Mouse (Mus musculus) adrenal gland, postnatal 4 days (tissue): ENCODE results near the gene Gabrg2. TPM values are rescaled to one million over a fixed set of nuclear protein-coding genes. Genes with fewer than 3 reads are reported as not detected.

Experiments used
- DNase-seq, 2 experiments: peaks; one replicate each; pipeline ENCODE4 v3.0.0; 2021 to 2022; ENCODE audit warnings: low spot score in 2 of 2, mixed read lengths in 2 of 2
- long read RNA-seq, 2 experiments: library from polyadenylated mRNA; stranded (forward); transcript quantifications; one replicate each; pipeline ENCODE4 v2.0.0; 2021
- total RNA-seq, 2 experiments: library from RNA; stranded (reverse); gene quantifications; 2 replicates each; pipeline ENCODE4 v1.2.3; 2021

The Gabrg2 gene
- 1 to 10 TPM; 2.2 to 3.0 TPM for total RNA-seq
- long read RNA-seq, experiment 1, result 0 reads
- long read RNA-seq, experiment 2, full-length matches to known transcripts, result 3 of 5 reads
- long read RNA-seq, experiment 2, partial matches to known transcripts, result 2 of 5 reads
- long read RNA-seq, experiment 2, other reads (novel, unspliced or antisense), result 0 of 5 reads

DNA sequence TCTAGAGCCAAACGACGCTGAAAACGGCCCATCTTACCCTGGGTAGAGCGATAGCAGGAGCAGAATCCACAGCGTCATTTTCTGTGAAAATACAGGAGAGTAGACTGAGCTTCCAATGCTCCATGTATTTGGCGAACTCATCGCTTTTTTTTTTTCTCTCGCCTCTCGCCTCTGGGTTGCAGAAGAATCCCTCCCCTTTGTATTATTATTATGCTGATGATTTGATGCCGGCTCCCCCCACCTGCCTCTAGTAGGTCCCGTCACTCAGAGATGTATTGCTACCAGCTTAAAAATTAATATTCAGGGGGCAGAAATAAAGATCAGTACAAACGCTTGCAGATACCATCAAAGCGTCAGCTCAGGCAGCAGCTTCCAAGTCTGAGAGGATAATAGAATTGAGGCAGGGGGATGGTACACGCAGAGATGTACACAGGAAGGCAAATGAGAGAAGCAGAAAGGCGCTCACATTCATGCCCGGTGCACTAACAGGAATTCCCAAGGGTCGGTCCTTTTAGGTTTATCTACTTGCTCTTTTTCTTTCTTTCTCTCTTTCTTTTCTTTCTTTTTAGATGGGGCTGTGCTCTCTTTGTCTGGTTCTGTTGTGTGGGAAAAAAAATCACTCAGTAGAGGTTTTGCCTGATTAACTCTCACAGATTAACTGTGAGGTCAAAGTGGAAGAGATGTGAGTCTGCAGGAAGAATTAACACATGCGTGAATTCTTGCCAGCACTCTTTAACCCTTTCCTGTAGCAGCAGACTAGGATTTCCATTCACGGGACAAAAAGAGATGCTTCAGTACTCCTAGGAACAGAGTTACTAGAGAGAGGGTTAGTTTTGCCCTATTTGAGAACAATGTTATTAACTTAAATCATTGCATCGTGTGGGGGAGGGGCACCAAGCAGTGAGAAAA is at the start of gene Gabrg2:
Gene Gabrg2 (minus strand): TSS at position 668 of the 909 bp plus-strand sequence.
- DNase-seq, result no peak

DNA sequence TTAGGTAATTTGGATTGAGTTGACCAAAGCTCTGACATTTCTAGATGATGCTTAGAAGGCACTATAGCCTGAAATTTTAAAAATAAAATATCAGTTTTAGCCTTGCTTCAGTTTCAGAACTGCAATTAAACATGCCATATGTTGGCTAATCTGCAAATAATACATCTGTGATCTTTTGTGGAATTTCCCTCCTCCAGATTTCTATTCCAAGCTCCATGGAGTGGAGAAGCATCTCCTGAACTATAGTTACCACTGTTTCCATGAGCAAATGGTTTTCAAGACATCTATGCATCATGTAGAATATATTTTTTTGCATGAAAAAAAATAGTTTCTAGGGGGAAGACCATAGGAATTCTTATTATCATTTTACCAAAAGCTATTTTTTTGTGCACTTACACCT is 47.5 kb upstream of the Gabrg2 start:
- no peak for DNase-seq

GRCm38 (mm10) chr11:41999468-41999881 is 1.2 kb downstream of the Gabrg2 start:
- peak; percentile 41 to 44 for DNase-seq

DNA sequence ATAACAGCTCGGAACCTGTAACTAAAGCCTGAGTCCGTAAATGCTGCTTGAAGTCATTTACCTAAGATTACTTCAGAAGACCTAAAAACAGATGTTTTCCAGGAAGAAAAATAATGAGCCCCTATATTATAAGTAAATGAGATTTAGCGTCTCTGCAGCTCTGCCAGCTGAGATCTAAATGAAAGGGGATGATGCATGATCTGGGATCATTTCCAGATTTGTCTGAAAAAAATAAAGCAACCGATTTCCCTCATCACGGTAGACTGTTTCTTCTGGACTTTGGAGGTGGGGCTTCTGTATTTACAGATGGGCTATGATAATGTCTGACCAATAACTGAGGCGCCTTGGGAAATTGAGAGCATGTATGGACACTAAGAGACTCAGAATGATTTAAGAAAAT is 20.5 kb downstream of the Gabrg2 start:
- no peak for DNase-seq

- DNase-seq, result no peak
Measured at GRCm38 (mm10) chr11:41968595-41968994, 32.1 kb downstream of the Gabrg2 start.

DNA sequence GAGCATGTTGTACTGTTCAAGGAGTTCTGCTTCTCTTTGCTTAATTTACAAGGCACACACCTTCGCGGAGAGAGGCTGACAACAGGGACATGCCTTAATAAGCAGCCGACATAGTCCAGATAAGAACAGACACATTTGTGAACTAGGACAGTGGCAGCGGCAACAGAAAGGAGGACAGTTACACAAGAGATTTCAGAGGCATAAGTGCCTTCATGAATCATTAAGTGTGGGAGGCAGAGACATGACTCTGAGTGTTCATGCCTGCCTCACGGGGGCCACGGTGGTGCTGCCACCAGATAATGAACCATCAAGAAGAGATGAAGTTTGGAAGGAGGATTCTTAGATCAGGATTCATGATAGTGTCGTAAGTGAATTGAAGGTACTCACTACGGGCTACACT is 38.0 kb downstream of the Gabrg2 start:
- DNase-seq, result no peak

GRCm38 (mm10) chr11:41953550-41953949 is 47.1 kb downstream of the Gabrg2 start:
- no peak for DNase-seq

DNA sequence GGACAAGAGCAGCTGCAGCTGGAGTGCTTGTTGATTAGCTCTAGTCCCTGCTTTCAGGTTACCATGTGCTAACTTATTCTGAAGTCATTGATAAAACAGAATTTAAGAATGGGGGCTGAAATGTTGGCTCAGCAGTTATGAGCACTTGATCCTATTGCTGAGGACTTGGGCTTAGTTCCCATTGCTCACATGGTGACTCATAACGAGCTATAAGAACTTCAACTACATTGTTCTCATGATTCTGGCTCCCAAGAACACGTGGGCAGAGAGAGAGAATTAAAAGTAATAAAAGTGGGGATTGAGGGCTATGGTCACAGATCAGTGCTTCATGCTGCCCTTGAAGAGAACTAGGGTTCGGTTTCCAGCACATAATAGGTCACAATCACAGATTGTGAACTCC is 48.8 kb downstream of the Gabrg2 start:
- no peak for DNase-seq

- DNase-seq, result no peak
Measured at GRCm38 (mm10) chr11:41945471-41945870, 55.2 kb downstream of the Gabrg2 start.

DNA sequence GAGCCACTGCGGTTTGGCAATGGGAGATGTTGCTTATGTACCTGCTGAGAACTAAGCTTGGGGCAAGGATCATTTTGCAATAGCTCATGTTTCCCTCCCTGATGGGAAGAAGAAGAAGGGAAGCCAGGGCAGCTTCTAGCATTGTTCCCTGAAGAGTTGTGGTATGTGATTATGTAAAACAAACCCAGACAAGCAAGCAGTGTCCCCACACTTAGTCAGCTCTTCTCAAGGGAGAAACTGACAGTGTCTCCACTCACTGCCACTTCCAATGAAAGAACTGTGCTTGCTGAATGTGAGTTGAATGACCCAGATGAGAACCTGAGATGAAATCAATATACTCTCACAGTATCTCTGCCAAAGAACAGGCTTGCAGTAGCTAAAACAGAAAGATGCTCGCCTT is 62.7 kb downstream of the Gabrg2 start:
- DNase-seq, result no peak

DNA sequence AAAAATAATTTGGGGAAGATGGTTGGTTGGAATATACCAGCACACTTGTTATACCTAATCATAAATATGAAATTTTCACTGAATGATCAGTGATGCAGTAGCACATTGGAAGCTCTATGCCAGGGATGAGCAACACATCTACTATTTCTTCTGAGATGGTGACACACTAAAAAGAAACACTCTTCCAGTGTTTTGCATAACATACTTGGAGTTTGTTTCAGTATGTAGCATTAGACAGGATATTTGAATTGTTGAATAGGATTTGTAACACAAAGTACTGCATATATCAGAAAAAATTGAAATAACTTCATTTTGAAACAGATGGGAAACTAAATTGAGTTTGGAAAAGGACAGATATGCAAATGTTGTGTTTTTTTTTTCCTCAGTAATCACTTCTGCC is 81.8 kb downstream of the Gabrg2 start:
- DNase-seq, result no peak

- no peak for DNase-seq
Measured at GRCm38 (mm10) chr11:41914066-41914465, 86.6 kb downstream of the Gabrg2 start.

- DNase-seq, result no peak
Measured at GRCm38 (mm10) chr11:41903661-41904060, 97.0 kb downstream of the Gabrg2 start.

Other genes with a start within 250 kb of the Gabrg2 start
- 1 to 10 TPM; 9.1 to 9.2 TPM for gene Gabra1, start 182.1 kb upstream of the Gabrg2 start, total RNA-seq